Mouse (Mus musculus) lung, adult 2 months (tissue): ENCODE data around the gene Amfr. TPM values are rescaled to one million over a fixed set of nuclear protein-coding genes. Genes with fewer than 3 reads are reported as not detected.

Source experiments
- DNase-seq: peaks from one replicate; pipeline ENCODE4 v3.0.0; 2022
- H3K4me1 ChIP-seq: fragments of 200-500 bp; 2 replicates; pipeline ENCODE4 v1.6.1; 2011; ENCODE audit warnings: low read length; ENCODE audit not compliant: control insufficient read depth, insufficient read depth
- H3K4me3 ChIP-seq: fragments of 200-500 bp; replicated peaks from 2 replicates; pipeline ENCODE3; 2011; ENCODE audit warnings: low read depth, mild to moderate bottlenecking, control low read depth, low read length; ENCODE audit errors: extremely low read depth
- CTCF ChIP-seq: fragments of 200-500 bp; IDR thresholded peaks from 2 replicates; pipeline ENCODE4 v1.5.1; 2011; ENCODE audit warnings: mild to moderate bottlenecking, low read length, control low read depth; ENCODE audit not compliant: insufficient read depth
- POLR2A ChIP-seq: fragments of 200-500 bp; IDR thresholded peaks from 2 replicates; pipeline ENCODE4 v1.6.1; 2011; ENCODE audit warnings: low read depth, mild to moderate bottlenecking, control low read depth, low read length, borderline replicate concordance; ENCODE audit errors: extremely low read depth
- WGBS: fragments of 180-500 bp; shearing (Covaris S2); methylation state at CpG from one replicate; pipeline ENCODE4 v1.1.7; 2018; 5-methylcytosine and 5-hydroxymethylcytosine counted together
- polyA plus RNA-seq: library from polyadenylated mRNA; depleted of rRNA; stranded (reverse); fragments of >200 nt; gene quantifications from 2 replicates; pipeline ENCODE4 v1.2.3, GENCODE M21; 2012

Amfr gene
- polyA plus RNA-seq, 1 experiment, result 134 TPM

DNA sequence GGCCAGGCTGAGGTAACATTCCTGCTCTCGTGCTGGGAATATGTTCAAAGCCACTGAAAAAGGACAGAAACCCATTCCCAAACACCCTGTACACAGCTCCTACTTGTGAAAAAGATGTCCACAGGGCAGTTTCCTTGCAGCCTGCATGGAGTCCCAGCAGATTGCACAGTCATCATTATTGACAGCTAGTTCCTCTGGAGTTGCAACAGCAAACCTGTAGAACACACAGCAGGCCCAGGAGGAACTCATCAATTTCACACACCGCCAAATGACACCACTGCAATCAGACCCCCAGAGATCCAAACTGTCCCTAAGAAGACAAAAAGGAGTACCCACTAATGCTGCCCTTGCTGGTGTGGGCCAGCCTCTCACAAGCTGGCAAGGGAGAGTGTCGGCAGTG is 27.9 kb downstream of the Amfr start:
- TF ChIP-seq CTCF (no peak), POLR2A (no peak)

DNA sequence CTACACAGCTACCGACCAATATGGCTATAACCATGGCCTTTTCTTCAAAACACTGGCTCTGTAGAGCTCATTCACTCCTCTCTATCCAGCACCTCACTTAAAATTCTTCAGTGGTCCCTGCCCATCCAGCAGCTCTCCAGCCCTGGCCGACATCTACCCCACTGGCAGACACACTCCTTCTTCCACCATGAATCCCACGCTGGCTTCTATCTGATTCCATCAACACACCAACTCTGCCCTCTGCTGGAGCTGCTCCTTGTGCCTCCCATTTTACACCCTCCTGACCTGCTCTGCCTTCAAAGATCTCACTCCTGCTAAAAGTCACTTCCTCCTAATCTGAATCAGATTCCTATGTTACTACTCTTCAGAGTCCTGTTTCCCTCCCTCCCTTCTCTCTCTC is 28.8 kb downstream of the Amfr start:
- Histone ChIP-seq H3K4me3 (no peak overlapping the region), H3K4me1 (no peaks in the 10 kb centered on the region)
- DNase-seq, result no peak
- TF ChIP-seq CTCF (peak; percentile 18; the same call in 1 of the 2 replicates), POLR2A (no peak)
- 84% methylated on average over 3 of the region's 3 CpGs for WGBS

More for the DNA sequence above, 27.9 kb downstream of the Amfr start:
- Histone ChIP-seq H3K4me3 (no peak overlapping the region), H3K4me1 (no peaks in the 10 kb centered on the region)
- WGBS, result 92% methylated on average over 3 of the region's 3 CpGs
- no peak for DNase-seq

DNA sequence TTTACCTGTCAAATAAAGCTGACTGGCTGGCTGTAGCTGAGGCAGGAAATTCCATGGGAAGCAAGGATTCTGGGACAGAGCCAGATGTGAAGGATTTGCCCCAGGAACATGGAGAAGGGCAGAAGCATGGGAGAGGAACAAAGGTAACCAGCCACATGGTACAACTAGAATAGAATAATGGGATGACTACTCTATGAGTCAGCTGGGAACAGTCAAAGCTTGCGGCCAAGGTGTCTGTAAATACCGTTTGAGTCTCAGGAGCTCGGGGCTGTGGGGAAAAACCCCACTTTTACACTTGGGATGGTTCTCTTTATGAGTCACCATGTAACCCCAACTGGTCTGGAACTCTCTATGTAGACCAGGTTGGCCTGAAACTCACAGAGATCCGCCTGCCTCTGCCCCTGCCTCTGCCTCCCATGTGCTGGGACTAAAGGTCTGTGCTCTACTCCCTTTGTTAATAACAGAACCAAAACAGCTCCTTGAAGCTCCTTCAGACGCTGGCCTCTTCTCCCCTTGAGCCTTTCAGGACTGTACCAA is 30.9 kb downstream of the Amfr start:
- no peak for TF ChIP-seq POLR2A
- TF ChIP-seq CTCF, result no peak
- 78% methylated on average over 5 of the region's 5 CpGs for WGBS
- no peak for DNase-seq
- Histone ChIP-seq H3K4me1 (no peaks in the 10 kb centered on the region), H3K4me3 (no peak overlapping the region)

DNA sequence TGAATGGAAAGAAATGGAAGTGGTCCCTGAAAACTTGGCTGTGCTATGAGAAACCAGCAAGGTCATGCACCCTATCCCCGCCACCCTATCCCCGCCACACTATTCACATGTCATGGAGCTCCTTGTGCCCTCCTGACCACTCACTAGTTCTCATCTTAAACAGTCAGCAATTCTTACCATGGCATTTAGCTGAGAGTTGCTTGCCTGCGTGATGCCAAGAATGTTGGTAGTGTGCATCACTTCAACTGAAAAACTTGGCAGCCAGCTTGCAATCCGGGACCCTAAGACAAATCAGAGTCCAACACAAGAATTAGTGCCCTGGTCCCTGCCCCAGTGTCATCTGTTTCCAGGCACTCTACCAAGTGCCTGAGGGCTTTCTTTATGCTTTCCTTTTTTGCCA is 32.5 kb downstream of the Amfr start:
- 73% methylated on average over 4 of the region's 4 CpGs for WGBS
- TF ChIP-seq CTCF, result no peak
- TF ChIP-seq POLR2A, result no peak
- no peak for DNase-seq
- no peaks in the 10 kb centered on the region for H3K4me1 ChIP-seq
- H3K4me3 ChIP-seq, result no peak overlapping the region

DNA sequence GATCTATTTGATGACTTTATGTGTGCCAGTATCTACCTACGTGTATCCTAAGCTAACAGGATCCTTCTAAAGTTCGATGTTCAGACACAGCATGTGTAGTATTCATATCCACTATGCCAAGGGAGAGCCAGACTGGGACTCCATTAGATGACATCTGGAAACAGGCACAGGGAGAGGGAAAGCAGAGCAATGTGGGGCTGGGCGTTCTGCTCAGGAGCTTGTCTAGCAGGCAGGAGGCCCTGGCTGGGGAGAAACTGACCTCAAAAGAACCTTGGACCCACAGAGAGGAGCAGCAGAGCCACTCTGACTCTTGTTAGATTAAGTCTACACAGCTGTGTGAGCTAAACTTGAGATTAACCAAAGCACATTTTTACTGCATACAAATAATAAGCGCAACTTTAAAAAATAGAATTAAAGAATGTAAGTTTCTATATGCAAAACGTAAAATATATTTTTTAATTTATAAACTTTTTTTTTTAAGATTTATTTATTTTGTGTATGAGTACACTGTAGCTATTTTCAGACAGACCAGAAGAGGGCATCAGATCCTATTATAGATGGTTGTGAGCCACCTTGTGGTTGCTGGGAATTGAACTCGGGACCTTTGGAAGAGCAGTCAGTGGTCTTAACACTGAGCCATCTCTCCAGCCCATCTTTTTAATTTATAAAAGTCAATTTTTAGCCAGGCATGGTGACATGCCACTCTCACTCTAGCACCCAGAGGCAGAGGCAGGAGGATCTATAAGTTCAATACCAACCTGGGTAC is 36.0 kb downstream of the Amfr start:
- no peak for DNase-seq

DNA sequence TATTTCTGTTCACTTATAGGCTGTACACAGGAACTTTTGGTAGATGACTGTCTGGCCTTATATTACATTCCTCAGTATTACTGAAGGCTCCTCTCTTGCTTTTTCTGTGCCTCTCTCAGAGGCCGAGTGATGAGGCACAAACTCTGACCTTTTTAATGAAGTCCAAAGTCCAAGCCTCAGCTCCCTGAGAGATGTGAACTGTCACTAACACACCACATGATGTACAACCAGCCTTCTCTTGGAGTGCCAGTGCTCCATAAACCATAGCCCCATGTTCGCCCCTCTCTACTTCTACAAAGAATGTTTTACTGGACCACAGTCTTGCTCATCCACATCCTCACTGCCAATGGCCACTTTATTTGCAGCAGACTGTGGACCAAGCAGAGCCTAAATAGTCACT is 37.3 kb downstream of the Amfr start:
- Histone ChIP-seq H3K4me1 (peaks cover 2% of the 10 kb centered on the region; the same call in 1 of the 2 replicates), H3K4me3 (no peak overlapping the region)
- 90% methylated on average over 2 of the region's 2 CpGs for WGBS
- no peak for TF ChIP-seq POLR2A
- no peak for TF ChIP-seq CTCF
- no peak for DNase-seq

More for the DNA sequence above, 36.0 kb downstream of the Amfr start:
- 94% methylated on average over 6 of the region's 6 CpGs for WGBS
- TF ChIP-seq POLR2A (no peak), CTCF (no peak)
- Histone ChIP-seq H3K4me1 (peaks cover 2% of the 10 kb centered on the region; the same call in 1 of the 2 replicates), H3K4me3 (no peak overlapping the region)

DNA sequence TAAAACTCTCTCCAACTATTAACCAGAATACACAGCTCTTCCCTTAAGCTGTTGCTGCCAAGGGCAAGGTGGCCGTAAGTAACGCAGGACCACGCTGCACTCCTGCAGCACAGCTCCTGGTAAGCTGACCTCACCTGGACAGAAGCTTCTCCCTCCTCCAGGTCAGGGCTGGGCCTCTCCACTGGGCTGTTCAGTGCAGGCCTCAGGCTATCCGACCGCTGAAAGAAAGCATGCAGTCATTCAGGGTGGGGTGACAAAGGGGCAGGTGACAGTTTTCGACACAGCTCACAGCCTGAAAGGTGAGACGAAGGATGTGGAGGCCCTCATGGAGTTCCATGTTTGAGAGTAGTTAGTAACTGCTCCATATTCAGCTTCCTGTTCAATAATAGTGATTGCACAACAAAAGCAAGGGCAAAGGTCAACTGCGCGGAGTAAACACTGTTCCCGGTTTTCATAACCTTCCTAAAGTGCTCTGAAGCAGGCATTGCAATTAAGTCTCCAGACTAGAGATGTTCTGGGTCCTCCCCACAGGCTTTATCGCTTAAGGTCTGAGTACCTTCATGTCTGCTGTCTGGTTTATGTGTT is 37.9 kb downstream of the Amfr start:
- peak; percentile 45 for DNase-seq

DNA sequence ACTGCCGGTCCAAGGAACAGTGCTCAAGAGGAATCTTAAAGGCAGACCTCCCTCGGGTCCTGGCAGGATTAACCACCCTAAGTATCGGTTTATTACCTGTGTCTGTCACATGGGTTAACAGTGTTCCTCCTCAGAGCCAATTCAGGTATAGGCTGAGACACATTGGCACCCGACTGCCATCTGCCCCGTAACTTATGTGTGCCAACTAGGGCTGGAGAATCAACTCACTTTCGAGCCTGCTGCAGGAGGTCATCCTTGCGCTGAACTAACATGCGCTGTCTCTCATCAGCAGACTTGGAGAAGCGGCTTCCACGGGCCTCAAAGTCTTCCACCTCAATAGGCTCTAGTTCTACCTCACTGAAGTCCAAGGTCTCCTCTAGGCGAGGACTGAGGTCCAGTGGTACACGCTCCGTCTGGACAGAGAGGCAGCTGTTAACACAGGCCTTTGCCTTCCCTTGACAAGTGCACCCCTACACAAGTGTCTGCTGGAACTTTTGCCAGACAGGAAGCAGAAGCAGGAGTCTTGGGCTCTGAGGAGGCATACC is 38.7 kb downstream of the Amfr start:
- 92% methylated on average over 13 of the region's 13 CpGs for WGBS

More for the DNA sequence above, 37.9 kb downstream of the Amfr start:
- 66% methylated on average over 11 of the region's 11 CpGs for WGBS
- H3K4me1 ChIP-seq, result peaks cover 2% of the 10 kb centered on the region; the same call in 1 of the 2 replicates
- no peak overlapping the region for H3K4me3 ChIP-seq
- no peak for TF ChIP-seq POLR2A
- no peak for TF ChIP-seq CTCF

DNA sequence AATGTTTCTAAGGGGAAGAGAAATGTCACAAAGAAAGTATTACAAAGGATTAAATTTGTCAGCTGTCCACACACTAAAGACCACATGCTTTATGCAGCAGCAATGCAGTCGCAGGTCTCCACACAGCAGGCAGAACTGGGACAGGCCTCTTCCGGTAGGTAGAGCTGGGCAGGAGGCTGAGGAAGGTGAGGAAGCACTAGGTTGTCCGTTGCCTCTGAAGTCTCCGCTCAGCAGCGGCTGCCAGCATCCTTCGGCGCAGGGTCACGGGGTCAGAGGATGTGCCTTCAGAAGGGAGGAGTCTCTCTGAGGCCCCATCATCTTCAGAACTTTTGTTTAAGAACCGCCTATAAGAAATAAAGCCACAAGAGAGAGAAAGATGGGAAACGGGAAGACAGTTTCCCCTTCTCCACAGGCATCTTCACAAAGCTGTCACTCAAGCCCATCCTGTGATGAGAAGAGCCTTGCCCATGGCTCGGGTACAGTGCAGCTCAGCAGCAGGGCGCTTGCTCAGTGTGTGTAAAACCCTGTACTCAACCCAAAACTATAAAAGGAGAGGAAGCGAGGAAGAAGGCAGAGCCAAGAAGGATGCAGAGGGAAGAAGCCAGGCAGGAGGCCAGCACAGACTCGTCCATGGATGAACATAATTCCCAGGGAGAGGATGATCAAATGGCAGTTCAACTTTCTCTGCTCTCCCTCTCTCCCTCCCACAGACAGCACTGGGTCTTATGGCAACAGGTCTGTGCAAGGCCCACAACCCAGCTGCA is 39.5 kb downstream of the Amfr start:
- no peak overlapping the region for H3K4me3 ChIP-seq
- WGBS, result 81% methylated on average over 14 of the region's 14 CpGs
- peaks cover 2% of the 10 kb centered on the region; the same call in 1 of the 2 replicates for H3K4me1 ChIP-seq
- no peak for DNase-seq
- TF ChIP-seq CTCF, result no peak
- no peak for TF ChIP-seq POLR2A

More for the DNA sequence above, 38.7 kb downstream of the Amfr start:
- no peak for DNase-seq
- TF ChIP-seq POLR2A, result no peak
- no peak for TF ChIP-seq CTCF
- H3K4me3 ChIP-seq, result no peak overlapping the region
- peaks cover 2% of the 10 kb centered on the region; the same call in 1 of the 2 replicates for H3K4me1 ChIP-seq
